Mouse (Mus musculus) bone marrow macrophage, adult 2 months (primary cell): ENCODE measurements around the gene Gprin2.

Experiments
- CTCF ChIP-seq: IDR thresholded peaks from 2 replicates; pipeline ENCODE4 v1.5.1; 2012; ENCODE audit warnings: low read depth, mild to moderate bottlenecking, low read length, moderate library complexity
- POLR2A ChIP-seq: IDR thresholded peaks from 2 replicates; pipeline ENCODE4 v1.6.1; 2012; ENCODE audit warnings: mild to moderate bottlenecking, low read depth, low read length, borderline replicate concordance

- TF ChIP-seq CTCF (no peak), POLR2A (no peak)
These were observed 27.5 kb upstream of the Gprin2 start for GRCm38 (mm10) chr14:34228830-34229506.
